Mouse (Mus musculus): ENCODE results near the gene Atp4b. TPM values are rescaled to one million over a fixed set of nuclear protein-coding genes. Genes with fewer than 3 reads are reported as not detected.

The Atp4b gene
- polyA plus RNA-seq, 1 experiment from 2014 or later, result not detected

DNA sequence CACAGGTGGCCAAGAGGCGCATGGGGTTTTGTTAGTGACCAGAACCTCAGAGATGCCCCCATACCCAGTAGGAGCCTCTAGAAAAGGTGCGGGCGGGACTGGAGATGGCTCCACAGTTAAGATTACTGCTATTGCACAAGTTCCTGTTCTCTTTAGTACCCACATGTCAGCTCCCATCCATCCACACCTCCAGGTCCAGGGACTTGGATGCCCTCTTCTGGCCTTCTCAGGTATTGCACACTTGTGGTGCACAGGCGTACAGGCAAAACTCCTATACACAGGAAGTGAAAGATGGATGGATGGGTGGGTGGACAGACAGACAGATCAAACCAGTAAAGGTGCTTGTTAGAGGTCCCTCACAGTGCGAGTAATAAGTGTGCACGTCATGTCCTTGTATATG lies 34.8 kb downstream of the Atp4b start:
- WGBS, result 97% methylated on average over 6 of the region's 6 CpGs
- no peaks in the 10 kb centered on the region for H3K27me3 ChIP-seq (replicated peaks; ENCODE audit: control insufficient read depth, insufficient read depth, low read length)
- DNase-seq (ENCODE audit: low spot score), result no peak
- H3K4me1 ChIP-seq (ENCODE audit: control insufficient read depth, insufficient read depth, low read length), result no peaks in the 10 kb centered on the region
- H3K4me2 ChIP-seq (ENCODE audit: low read length), result no peak overlapping the region
- H3K36me3 ChIP-seq (ENCODE audit: control insufficient read depth, insufficient read depth, low read length), result peaks cover 96% of the 10 kb centered on the region
- ATAC-seq, result no peak
- no peak overlapping the region for H3K4me3 ChIP-seq (ENCODE audit: low read depth, low read length)
- no peak overlapping the region for H3K9ac ChIP-seq (ENCODE audit: low read length)
- no peaks in the 10 kb centered on the region for H3K9me3 ChIP-seq (replicated peaks; ENCODE audit: control insufficient read depth, low read length)
- no peak overlapping the region for H3K27ac ChIP-seq (ENCODE audit: low read depth, low read length)

GRCm38 (mm10) chr8:13360213-13360612 lies 36.4 kb downstream of the Atp4b start:
- Histone ChIP-seq H3K9ac (ENCODE audit: low read length) (no peak overlapping the region), H3K4me2 (ENCODE audit: low read length) (no peak overlapping the region), H3K9me3 (replicated peaks; ENCODE audit: control insufficient read depth, low read length) (no peaks in the 10 kb centered on the region), H3K27me3 (replicated peaks; ENCODE audit: control insufficient read depth, insufficient read depth, low read length) (no peaks in the 10 kb centered on the region), H3K4me3 (ENCODE audit: low read depth, low read length) (no peak overlapping the region), H3K36me3 (ENCODE audit: control insufficient read depth, insufficient read depth, low read length) (peaks cover 96% of the 10 kb centered on the region), H3K27ac (ENCODE audit: low read depth, low read length) (no peak overlapping the region), H3K4me1 (ENCODE audit: control insufficient read depth, insufficient read depth, low read length) (no peaks in the 10 kb centered on the region)
- no peak for DNase-seq (ENCODE audit: low spot score)
- 89% methylated on average over 7 of the region's 7 CpGs for WGBS
- no peak for ATAC-seq

DNA sequence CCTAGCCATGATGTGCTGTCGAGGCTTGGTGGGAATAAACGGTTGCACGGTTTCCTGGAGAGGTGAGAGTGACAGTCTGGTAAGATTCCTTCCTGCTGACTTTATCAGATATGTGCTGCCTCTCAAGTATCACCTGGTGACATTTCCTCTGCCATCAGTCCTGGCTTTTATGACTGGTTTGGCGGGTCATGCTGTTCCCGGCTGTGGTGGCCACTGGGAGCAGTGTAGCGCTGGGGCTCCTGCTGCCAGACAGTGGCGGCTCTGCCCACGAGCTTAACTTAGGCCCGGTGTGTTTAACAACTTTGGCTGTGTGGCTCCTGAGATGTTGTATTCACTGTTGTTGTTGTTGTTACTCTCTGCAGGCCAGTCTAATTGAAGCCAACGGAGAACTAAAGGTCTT lies 39.9 kb downstream of the Atp4b start:
- no peak overlapping the region for H3K4me3 ChIP-seq (ENCODE audit: low read depth, low read length)
- H3K36me3 ChIP-seq (ENCODE audit: control insufficient read depth, insufficient read depth, low read length), result peaks cover 98% of the 10 kb centered on the region
- no peak overlapping the region for H3K9ac ChIP-seq (ENCODE audit: low read length)
- ATAC-seq (no peak), DNase-seq (ENCODE audit: low spot score) (no peak)
- H3K9me3 ChIP-seq (replicated peaks; ENCODE audit: control insufficient read depth, low read length), result no peaks in the 10 kb centered on the region
- H3K4me2 ChIP-seq (ENCODE audit: low read length), result no peak overlapping the region
- H3K4me1 ChIP-seq (ENCODE audit: control insufficient read depth, insufficient read depth, low read length), result no peaks in the 10 kb centered on the region
- H3K27ac ChIP-seq (ENCODE audit: low read depth, low read length), result no peak overlapping the region
- 87% methylated on average over 10 of the region's 10 CpGs for WGBS
- H3K27me3 ChIP-seq (replicated peaks; ENCODE audit: control insufficient read depth, insufficient read depth, low read length), result no peaks in the 10 kb centered on the region

GRCm38 (mm10) chr8:13356221-13356620 lies 40.4 kb downstream of the Atp4b start:
- H3K27me3 ChIP-seq (replicated peaks; ENCODE audit: control insufficient read depth, insufficient read depth, low read length), result no peaks in the 10 kb centered on the region
- no peak for ATAC-seq
- no peak overlapping the region for H3K27ac ChIP-seq (ENCODE audit: low read depth, low read length)
- no peak overlapping the region for H3K4me3 ChIP-seq (ENCODE audit: low read depth, low read length)
- no peak for DNase-seq (ENCODE audit: low spot score)
- H3K9me3 ChIP-seq (replicated peaks; ENCODE audit: control insufficient read depth, low read length), result no peaks in the 10 kb centered on the region
- H3K36me3 ChIP-seq (ENCODE audit: control insufficient read depth, insufficient read depth, low read length), result peaks cover 98% of the 10 kb centered on the region
- 87% methylated on average over 6 of the region's 6 CpGs for WGBS
- no peaks in the 10 kb centered on the region for H3K4me1 ChIP-seq (ENCODE audit: control insufficient read depth, insufficient read depth, low read length)
- H3K9ac ChIP-seq (ENCODE audit: low read length), result no peak overlapping the region
- no peak overlapping the region for H3K4me2 ChIP-seq (ENCODE audit: low read length)

GRCm38 (mm10) chr8:13353883-13354282 lies 42.7 kb downstream of the Atp4b start:
- Histone ChIP-seq H3K4me2 (ENCODE audit: low read length) (no peak overlapping the region), H3K36me3 (ENCODE audit: control insufficient read depth, insufficient read depth, low read length) (peaks cover 98% of the 10 kb centered on the region), H3K9me3 (replicated peaks; ENCODE audit: control insufficient read depth, low read length) (no peaks in the 10 kb centered on the region), H3K27ac (ENCODE audit: low read depth, low read length) (no peak overlapping the region), H3K4me1 (ENCODE audit: control insufficient read depth, insufficient read depth, low read length) (no peaks in the 10 kb centered on the region), H3K9ac (ENCODE audit: low read length) (no peak overlapping the region), H3K27me3 (replicated peaks; ENCODE audit: control insufficient read depth, insufficient read depth, low read length) (no peaks in the 10 kb centered on the region), H3K4me3 (ENCODE audit: low read depth, low read length) (no peak overlapping the region)
- ATAC-seq, result no peak
- 82% methylated on average over 4 of the region's 4 CpGs for WGBS
- no peak for DNase-seq (ENCODE audit: low spot score)

GRCm38 (mm10) chr8:13353155-13353833 lies 43.3 kb downstream of the Atp4b start:
- H3K4me1 ChIP-seq (ENCODE audit: control insufficient read depth, insufficient read depth, low read length), result no peaks in the 10 kb centered on the region
- H3K4me2 ChIP-seq (ENCODE audit: low read length), result no peak overlapping the region
- H3K36me3 ChIP-seq (ENCODE audit: control insufficient read depth, insufficient read depth, low read length), result peaks cover 98% of the 10 kb centered on the region
- no peak for ATAC-seq
- no peak for DNase-seq (ENCODE audit: low spot score)
- H3K9me3 ChIP-seq (replicated peaks; ENCODE audit: control insufficient read depth, low read length), result no peaks in the 10 kb centered on the region
- 85% methylated on average over 9 of the region's 9 CpGs for WGBS
- no peak overlapping the region for H3K4me3 ChIP-seq (ENCODE audit: low read depth, low read length)
- no peak overlapping the region for H3K27ac ChIP-seq (ENCODE audit: low read depth, low read length)
- no peak overlapping the region for H3K9ac ChIP-seq (ENCODE audit: low read length)
- no peaks in the 10 kb centered on the region for H3K27me3 ChIP-seq (replicated peaks; ENCODE audit: control insufficient read depth, insufficient read depth, low read length)

- Histone ChIP-seq H3K27me3 (replicated peaks; ENCODE audit: control insufficient read depth, insufficient read depth, low read length) (no peaks in the 10 kb centered on the region), H3K4me1 (ENCODE audit: control insufficient read depth, insufficient read depth, low read length) (no peaks in the 10 kb centered on the region), H3K4me3 (ENCODE audit: low read depth, low read length) (no peak overlapping the region), H3K9me3 (replicated peaks; ENCODE audit: control insufficient read depth, low read length) (no peaks in the 10 kb centered on the region), H3K27ac (ENCODE audit: low read depth, low read length) (no peak overlapping the region), H3K9ac (ENCODE audit: low read length) (no peak overlapping the region), H3K4me2 (ENCODE audit: low read length) (no peak overlapping the region), H3K36me3 (ENCODE audit: control insufficient read depth, insufficient read depth, low read length) (peaks cover 98% of the 10 kb centered on the region)
- DNase-seq (ENCODE audit: low spot score) (no peak), ATAC-seq (no peak)
- 92% methylated on average over 8 of the region's 8 CpGs for WGBS
These were observed 44.0 kb downstream of the Atp4b start for GRCm38 (mm10) chr8:13352601-13353000.

GRCm38 (mm10) chr8:13351593-13351992 lies 45.0 kb downstream of the Atp4b start:
- no peak overlapping the region for H3K4me2 ChIP-seq (ENCODE audit: low read length)
- no peak overlapping the region for H3K9ac ChIP-seq (ENCODE audit: low read length)
- no peak for ATAC-seq
- no peaks in the 10 kb centered on the region for H3K9me3 ChIP-seq (replicated peaks; ENCODE audit: control insufficient read depth, low read length)
- WGBS, result 92% methylated on average over 5 of the region's 5 CpGs
- peaks cover 97% of the 10 kb centered on the region for H3K36me3 ChIP-seq (ENCODE audit: control insufficient read depth, insufficient read depth, low read length)
- H3K4me1 ChIP-seq (ENCODE audit: control insufficient read depth, insufficient read depth, low read length), result no peaks in the 10 kb centered on the region
- no peak overlapping the region for H3K4me3 ChIP-seq (ENCODE audit: low read depth, low read length)
- H3K27me3 ChIP-seq (replicated peaks; ENCODE audit: control insufficient read depth, insufficient read depth, low read length), result no peaks in the 10 kb centered on the region
- DNase-seq (ENCODE audit: low spot score), result no peak
- H3K27ac ChIP-seq (ENCODE audit: low read depth, low read length), result no peak overlapping the region

DNA sequence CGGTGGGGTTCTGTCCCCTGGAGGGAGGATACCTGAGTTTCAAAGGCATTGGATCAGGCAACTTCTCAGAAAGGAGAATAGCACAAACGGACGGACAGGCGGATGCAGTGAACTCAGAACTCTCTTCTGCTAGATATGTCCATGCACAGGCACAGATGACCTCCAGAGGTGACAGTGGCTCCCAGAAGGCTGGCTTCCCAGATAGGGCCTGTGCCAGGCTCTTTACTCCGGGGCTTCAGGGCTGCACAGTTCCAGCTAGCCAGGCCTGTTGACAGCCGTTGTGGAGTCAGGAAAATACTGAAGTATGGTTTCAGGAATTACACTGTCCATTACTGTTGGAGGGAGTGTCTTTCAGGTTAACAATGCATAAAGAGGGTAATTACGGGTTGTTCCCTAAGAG lies 46.6 kb downstream of the Atp4b start:
- Histone ChIP-seq H3K4me1 (ENCODE audit: control insufficient read depth, insufficient read depth, low read length) (no peaks in the 10 kb centered on the region), H3K36me3 (ENCODE audit: control insufficient read depth, insufficient read depth, low read length) (peaks cover 97% of the 10 kb centered on the region), H3K9me3 (replicated peaks; ENCODE audit: control insufficient read depth, low read length) (no peaks in the 10 kb centered on the region), H3K27me3 (replicated peaks; ENCODE audit: control insufficient read depth, insufficient read depth, low read length) (no peaks in the 10 kb centered on the region), H3K27ac (ENCODE audit: low read depth, low read length) (no peak overlapping the region), H3K4me3 (ENCODE audit: low read depth, low read length) (no peak overlapping the region), H3K9ac (ENCODE audit: low read length) (no peak overlapping the region), H3K4me2 (ENCODE audit: low read length) (no peak overlapping the region)
- WGBS, result 88% methylated on average over 7 of the region's 7 CpGs
- ATAC-seq (no peak), DNase-seq (ENCODE audit: low spot score) (no peak)
